ENCODE assay signal across 7 mouse cellular contexts in genomic region chr14:53255962-53256361, GRCm38 (mm10).
DNase-seq lines count a peak whose midpoint lies in the region; ATAC-seq and TF ChIP-seq lines count a peak whose summit lies in the region.
"Not testable (repeated sequence)": the region's sequence is repeated elsewhere in the genome, so short reads cannot be mapped to it uniquely, and the experiment has no call there.

No protein-coding gene starts in this region.

- H3K9ac ChIP-seq in liver, embryonic 13.5 days; stomach, postnatal 0 days (ENCODE audit: low read length): not testable (repeated sequence)

- H3K9me3 ChIP-seq in liver, embryonic 13.5 days (replicated peaks); stomach, postnatal 0 days (ENCODE audit: control insufficient read depth, low read length): not testable (repeated sequence)

- not testable (repeated sequence) for H3K4me2 ChIP-seq in liver, embryonic 13.5 days; stomach, postnatal 0 days (replicated peaks; ENCODE audit: low read depth)

- WGBS in liver, embryonic 13.5 days (ENCODE audit: insufficient replicate concordance): no CpG with 5 or more reads among the region's 3 CpGs
- WGBS in stomach, postnatal 0 days: no CpG with 5 or more reads among the region's 3 CpGs

- H3K4me1 ChIP-seq in liver, embryonic 13.5 days (replicated peaks); stomach, postnatal 0 days (replicated peaks; ENCODE audit: control insufficient read depth, insufficient read depth): not testable (repeated sequence)

- not testable (repeated sequence) for H3K27ac ChIP-seq in liver, embryonic 13.5 days; stomach, postnatal 0 days (replicated peaks)

- peak; percentile 74 for ATAC-seq in CD4-positive, CD25-positive, alpha-beta regulatory T cell, adult 4 months
- peak; percentile 91 for ATAC-seq in frontal cortex, adult (ENCODE audit: low TSS enrichment)
- peak; percentile 41 for ATAC-seq in inflammation-experienced regulatory T-cells, adult 6 months
- not testable (repeated sequence) for ATAC-seq in liver, embryonic 13.5 days (ENCODE audit: low read depth); stomach, postnatal 0 days (ENCODE audit: low FRiP score, low TSS enrichment)
- ATAC-seq in megakaryocyte progenitor cell, adult 5-6 weeks (replicated peaks; ENCODE audit: poor library complexity): peak; percentile 95

- TF ChIP-seq EP300 in stomach, postnatal 0 days (optimal IDR thresholded peaks at IDR 0.05): not testable (repeated sequence)

- DNase-seq in liver, embryonic 13.5 days: peak; percentile 0
- not testable (repeated sequence) for DNase-seq in stomach, postnatal 0 days (ENCODE audit: low spot score)
- DNase-seq in thymus, postnatal 25 days: peak; percentile 3

- 0 out of 2 replicates have a peak, but pooled peaks have one; percentile 17 for TF ChIP-seq CTCF in stomach, postnatal 0 days (IDR thresholded peaks at IDR 0.05; ENCODE audit: low read depth)

- H3K36me3 ChIP-seq in liver, embryonic 13.5 days; stomach, postnatal 0 days (ENCODE audit: control insufficient read depth, insufficient read depth, low read length): not testable (repeated sequence)

- not testable (repeated sequence) for H3K27me3 ChIP-seq in liver, embryonic 13.5 days; stomach, postnatal 0 days (ENCODE audit: control insufficient read depth, insufficient read depth, low read length)

- H3K4me3 ChIP-seq in liver, embryonic 13.5 days (replicated peaks); stomach, postnatal 0 days (ENCODE audit: low read depth, low read length): not testable (repeated sequence)
